Mouse (Mus musculus) cortical plate, adult 2 months (tissue): ENCODE measurements around the gene 1110002E22Rik. TPM values are rescaled to one million over a fixed set of nuclear protein-coding genes. Genes with fewer than 3 reads are reported as not detected.

Experiments used
- H3K27ac ChIP-seq: fragments of 200-500 bp; 2 replicates; pipeline ENCODE4 v1.5.1; 2012; ENCODE audit warnings: low read length, control low read depth, inconsistent platforms; ENCODE audit not compliant: insufficient read depth
- H3K4me1 ChIP-seq: fragments of 200-500 bp; 2 replicates; pipeline ENCODE4 v1.6.1; 2011; ENCODE audit warnings: low read length; ENCODE audit not compliant: control insufficient read depth, insufficient read depth
- H3K4me3 ChIP-seq: fragments of 200-500 bp; 2 replicates; pipeline ENCODE4 v1.5.1; 2011; ENCODE audit warnings: mild to moderate bottlenecking, low read length, control low read depth; ENCODE audit not compliant: insufficient read depth
- CTCF ChIP-seq: fragments of 200-500 bp; IDR thresholded peaks from 2 replicates; pipeline ENCODE4 v1.5.1; 2011; ENCODE audit warnings: mild to moderate bottlenecking, control low read depth, low read length; ENCODE audit not compliant: insufficient read depth; ENCODE audit errors: extremely low read depth
- POLR2A ChIP-seq: fragments of 200-500 bp; IDR thresholded peaks from 2 replicates; pipeline ENCODE4 v1.6.1; 2011; ENCODE audit warnings: mild to moderate bottlenecking, low read length, control low read depth; ENCODE audit not compliant: insufficient read depth; ENCODE audit errors: extremely low read depth
- polyA plus RNA-seq: library from polyadenylated mRNA; depleted of rRNA; stranded (reverse); fragments of >200 nt; gene quantifications from 2 replicates; pipeline ENCODE4 v1.2.3, GENCODE M21; 2012

1110002E22Rik gene
- polyA plus RNA-seq, 1 experiment, result 0.98 TPM

DNA sequence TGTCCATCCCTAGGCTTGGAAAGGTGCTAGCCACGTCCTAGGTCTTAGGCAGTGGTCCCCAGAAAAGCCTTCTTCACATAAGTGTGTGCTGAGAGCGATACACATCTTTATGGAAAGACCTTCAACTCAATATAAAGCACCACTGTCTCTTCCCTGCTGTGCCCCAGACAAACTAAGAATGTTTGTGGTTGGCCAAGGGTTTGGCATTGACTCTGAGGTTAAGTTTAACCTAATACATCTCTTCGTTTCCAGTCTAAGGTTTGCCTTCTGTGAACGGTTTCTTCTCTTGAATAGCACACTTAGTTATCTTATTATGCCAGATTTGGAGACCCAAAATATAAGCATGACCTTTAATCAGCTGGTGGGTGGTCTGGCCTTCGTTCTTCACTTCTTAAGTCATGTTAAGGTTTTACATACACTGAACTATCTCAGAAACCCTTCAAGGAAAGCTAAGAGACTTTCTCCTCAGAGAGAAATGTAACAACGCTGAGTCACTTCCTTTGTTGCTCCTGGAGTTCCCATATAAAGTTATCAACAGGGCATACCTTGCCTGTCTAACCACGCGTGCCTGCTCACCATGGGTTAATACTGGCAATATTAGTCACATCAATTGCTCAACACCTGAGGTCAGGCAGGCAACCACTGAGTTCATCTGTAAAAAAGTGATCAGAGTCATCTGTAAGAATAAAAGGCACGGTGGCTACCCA, 3.5 kb upstream of the 1110002E22Rik start:
- Histone ChIP-seq H3K27ac (no peak overlapping the region), H3K4me1 (peaks cover 7% of the 10 kb centered on the region), H3K4me3 (no peak overlapping the region)
- no peak for TF ChIP-seq CTCF
- TF ChIP-seq POLR2A, result no peak

DNA sequence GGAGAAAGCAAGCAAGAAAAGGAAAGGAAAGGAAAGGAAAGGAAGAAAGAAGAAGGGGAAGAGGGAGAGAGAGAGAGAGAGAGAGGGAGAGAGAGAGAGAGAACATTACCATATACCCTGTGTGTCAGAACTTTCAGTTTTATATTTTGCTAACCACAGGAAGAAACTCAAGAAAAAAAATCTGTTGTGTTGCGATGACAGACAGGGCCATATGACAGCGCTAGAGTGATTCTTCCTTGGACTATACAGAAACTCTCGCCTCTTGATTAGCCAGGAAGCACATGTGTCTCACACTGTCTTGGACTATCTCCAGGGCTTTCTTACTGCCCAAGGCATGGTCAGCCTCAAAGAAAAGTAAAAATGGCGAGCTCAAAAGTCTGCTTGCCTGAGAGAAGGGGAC, 2.2 kb upstream of the 1110002E22Rik start:
- Histone ChIP-seq H3K4me1 (peaks cover 7% of the 10 kb centered on the region), H3K4me3 (no peak overlapping the region), H3K27ac (no peak overlapping the region)
- no peak for TF ChIP-seq POLR2A

GRCm38 (mm10) chr3:138063731-138064329, 1.0 kb upstream of the 1110002E22Rik start:
- H3K4me1 ChIP-seq, result peaks cover 7% of the 10 kb centered on the region
- no peak overlapping the region for H3K27ac ChIP-seq
- no peak overlapping the region for H3K4me3 ChIP-seq
- no peak for TF ChIP-seq CTCF

- Histone ChIP-seq H3K27ac (no peak overlapping the region), H3K4me3 (no peak overlapping the region), H3K4me1 (peaks cover 7% of the 10 kb centered on the region)
- TF ChIP-seq CTCF (no peak), POLR2A (no peak)
Measured at GRCm38 (mm10) chr3:138065930-138066329, 1.1 kb downstream of the 1110002E22Rik start.

DNA sequence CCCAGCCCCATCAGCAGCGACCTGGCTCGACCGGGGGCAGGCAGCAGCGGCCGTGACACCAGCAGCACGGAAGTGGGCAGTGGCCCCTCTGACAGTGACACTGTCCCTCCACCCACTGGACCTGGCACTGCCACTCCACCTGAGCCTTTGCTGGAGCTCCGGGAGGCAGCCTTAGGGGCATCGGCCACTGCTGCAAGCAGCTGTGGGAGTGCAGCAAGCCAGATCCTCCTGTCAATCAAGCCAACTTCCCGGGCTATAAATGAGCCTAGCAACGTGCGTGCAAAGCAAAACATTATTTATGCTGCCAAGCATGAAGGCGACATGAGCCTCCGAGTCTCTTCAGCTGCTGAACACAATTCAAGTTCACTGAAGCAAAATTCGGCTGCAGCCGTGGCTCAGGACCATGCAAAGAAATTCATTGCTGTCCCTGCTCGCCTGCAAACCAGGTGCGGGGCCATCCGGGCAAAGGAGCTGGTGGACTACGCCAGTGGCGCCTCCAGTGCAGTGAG, 1.6 kb downstream of the 1110002E22Rik start:
- H3K27ac ChIP-seq, result no peak overlapping the region
- 0 out of 2 replicates have a peak, but pooled peaks have one; percentile 23 for TF ChIP-seq POLR2A
- no peak for TF ChIP-seq CTCF

DNA sequence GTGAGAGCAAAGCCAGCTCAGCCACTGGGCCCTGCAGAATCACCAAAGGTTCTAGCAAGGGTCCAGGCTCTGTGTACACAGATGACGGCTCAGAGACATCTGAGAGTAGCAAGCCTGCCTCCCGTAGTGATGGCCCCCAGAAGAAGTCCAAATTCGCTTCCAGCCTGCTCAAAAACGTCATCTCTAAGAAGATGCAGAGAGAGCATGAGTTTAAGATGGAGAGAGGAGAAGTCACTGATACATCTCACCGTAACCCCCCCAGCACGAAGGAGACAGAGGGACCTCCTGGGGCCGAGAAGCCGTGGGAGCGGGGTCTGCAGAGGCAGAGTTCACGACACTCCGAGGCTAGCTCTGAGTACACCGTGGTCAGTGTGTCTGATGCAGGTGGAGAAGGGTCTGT, 2.4 kb downstream of the 1110002E22Rik start, which contains the start of gene Gm5105:
TSS of gene Gm5105 (minus strand) at position 101 of the 400 bp plus-strand sequence.
- H3K27ac ChIP-seq, result no peak within 1 kb of the TSS
- no peak within 1 kb of the TSS for H3K4me3 ChIP-seq

More for the DNA sequence above, 1.6 kb downstream of the 1110002E22Rik start:
- no peak overlapping the region for H3K4me3 ChIP-seq
- H3K4me1 ChIP-seq, result peaks cover 7% of the 10 kb centered on the region

GRCm38 (mm10) chr3:138068103-138068502, 3.3 kb downstream of the 1110002E22Rik start:
- H3K4me1 ChIP-seq, result peaks cover 7% of the 10 kb centered on the region
- H3K4me3 ChIP-seq, result no peak overlapping the region
- TF ChIP-seq CTCF, result no peak
- TF ChIP-seq POLR2A, result no peak
- H3K27ac ChIP-seq, result no peak overlapping the region

More for the DNA sequence above, 2.4 kb downstream of the 1110002E22Rik start, which contains the start of gene Gm5105:
- peaks cover 7% of the 10 kb centered on the region for H3K4me1 ChIP-seq
- TF ChIP-seq POLR2A (no peak), CTCF (no peak)

DNA sequence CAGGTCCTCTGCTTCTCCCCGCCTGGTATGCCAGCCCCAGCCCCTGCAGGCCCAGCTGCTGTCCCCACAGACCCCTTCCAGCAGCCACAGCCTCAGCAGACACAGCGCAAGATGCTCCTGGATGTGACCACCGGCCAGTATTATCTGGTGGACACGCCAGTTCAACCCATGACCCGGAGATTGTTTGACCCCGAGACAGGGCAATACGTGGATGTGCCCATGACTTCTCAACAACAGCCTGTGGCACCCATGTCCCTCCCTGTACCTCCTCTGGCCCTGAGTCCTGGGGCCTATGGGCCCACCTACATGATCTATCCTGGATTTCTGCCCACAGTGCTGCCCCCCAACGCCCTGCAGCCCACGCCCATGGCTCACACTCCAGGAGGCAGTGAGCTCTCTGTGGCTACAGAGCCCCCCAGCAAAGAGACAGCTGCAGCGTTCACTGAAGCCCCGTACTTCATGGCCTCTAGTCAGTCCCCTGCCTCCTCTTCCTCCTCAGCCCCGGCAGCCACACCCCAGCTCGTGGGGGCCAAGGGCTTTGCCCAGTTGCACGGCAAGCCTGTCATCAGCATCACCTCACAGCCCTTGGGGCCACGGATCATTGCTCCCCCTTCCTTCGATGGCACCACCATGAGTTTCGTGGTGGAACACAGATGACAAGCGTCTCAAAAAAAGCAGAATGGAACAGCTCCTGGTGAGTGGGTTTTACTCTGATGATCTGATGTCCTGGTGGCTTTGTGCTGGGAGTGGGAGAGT, 5.1 kb downstream of the 1110002E22Rik start:
- H3K27ac ChIP-seq, result no peak overlapping the region
- no peak for TF ChIP-seq POLR2A
- no peak for TF ChIP-seq CTCF

GRCm38 (mm10) chr3:138071004-138071403, 6.2 kb downstream of the 1110002E22Rik start:
- Histone ChIP-seq H3K27ac (no peak overlapping the region), H3K4me3 (no peak overlapping the region), H3K4me1 (peaks cover 1% of the 10 kb centered on the region)
- TF ChIP-seq CTCF (no peak), POLR2A (no peak)

More for the DNA sequence above, 5.1 kb downstream of the 1110002E22Rik start:
- H3K4me3 ChIP-seq, result peak overlapping the region; percentile 12; the same call in 1 of the 2 replicates
- peaks cover 4% of the 10 kb centered on the region for H3K4me1 ChIP-seq
